Mouse (Mus musculus): ENCODE data around the gene Coq10a. TPM values are rescaled to one million over a fixed set of nuclear protein-coding genes. Genes with fewer than 3 reads are reported as not detected.

Gene Coq10a
- 32.2 and 32.7 TPM in 2 replicates for polyA plus RNA-seq (2015; fragmentation: Nextera tagmentation; extraction: Ambion mirVana)

DNA sequence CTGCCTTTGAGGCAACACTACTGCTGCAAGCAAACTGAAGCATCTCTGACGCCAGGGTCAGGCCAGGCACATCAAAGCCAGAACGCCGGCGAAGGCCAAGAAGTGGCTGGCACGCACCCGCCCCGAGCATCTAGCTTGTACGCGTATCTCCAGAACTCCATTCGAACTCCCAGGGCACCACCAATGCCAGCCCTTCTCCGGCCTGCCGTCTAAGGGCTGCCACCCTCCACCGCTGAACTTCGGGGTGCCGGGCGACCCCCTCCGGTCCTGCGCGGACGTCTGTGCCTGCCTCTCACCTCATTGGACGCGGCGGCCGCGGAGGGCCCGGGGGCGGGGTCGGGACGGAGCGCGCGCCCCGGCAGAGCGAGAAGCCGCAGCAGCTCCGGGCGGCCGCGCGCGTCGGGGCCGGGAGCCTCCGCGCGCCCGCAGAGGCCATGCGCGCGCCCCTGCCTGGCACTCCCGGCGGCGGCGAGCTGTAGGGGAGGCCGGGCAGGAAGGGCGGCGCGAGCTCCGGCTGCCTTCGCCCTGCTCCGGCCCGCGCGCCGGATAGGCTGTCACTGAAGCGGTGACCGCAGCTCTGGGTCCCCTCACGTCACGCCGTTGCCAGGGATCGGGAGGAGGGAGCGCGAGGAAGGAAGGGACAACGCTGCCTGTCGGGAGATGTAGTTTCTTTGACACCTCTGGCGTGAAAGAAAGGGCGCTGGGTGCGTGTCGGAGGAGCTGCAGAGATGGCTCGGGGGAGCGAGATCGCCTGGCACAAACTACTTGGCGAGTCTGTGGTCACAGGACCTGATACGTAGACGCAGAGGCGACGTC lies at the start of gene Coq10a:
Gene Coq10a (minus strand): TSS at position 596 of the 816 bp plus-strand sequence.
- H3K9ac ChIP-seq (replicated peaks; ENCODE audit: low read depth, low read length), result peak within 1 kb of the TSS; percentile 75

GRCm38 (mm10) chr10:128414848-128415247 lies 46.1 kb upstream of the Coq10a start:
- Histone ChIP-seq H3K36me3 (ENCODE audit: control insufficient read depth, insufficient read depth) (peaks cover 21% of the 10 kb centered on the region), H3K9ac (replicated peaks; ENCODE audit: low read depth, low read length) (no peak overlapping the region), H3K27ac (ENCODE audit: low read length) (no peak overlapping the region), H3K27me3 (replicated peaks; ENCODE audit: control insufficient read depth, insufficient read depth, low read length) (no peaks in the 10 kb centered on the region), H3K4me1 (replicated peaks; ENCODE audit: control insufficient read depth, insufficient read depth, low read length) (peaks cover 29% of the 10 kb centered on the region), H3K9me3 (ENCODE audit: control insufficient read depth, low read length) (no peaks in the 10 kb centered on the region), H3K4me2 (ENCODE audit: low read length) (no peak overlapping the region), H3K4me3 (replicated peaks; ENCODE audit: low read length) (no peak overlapping the region)
- ATAC-seq, result no peak
- WGBS, result 94% methylated on average over 5 of the region's 5 CpGs

More for the DNA sequence above, at the start of gene Coq10a:
- Histone ChIP-seq H3K27me3 (replicated peaks; ENCODE audit: control insufficient read depth, insufficient read depth, low read length) (no peaks in the 10 kb centered on the region), H3K36me3 (ENCODE audit: control insufficient read depth, insufficient read depth) (peaks cover 6% of the 10 kb centered on the region; the same call in 1 of the 2 replicates), H3K4me3 (replicated peaks; ENCODE audit: low read length) (peak within 1 kb of the TSS; percentile 85), H3K27ac (ENCODE audit: low read length) (peak within 1 kb of the TSS; percentile 97), H3K4me1 (replicated peaks; ENCODE audit: control insufficient read depth, insufficient read depth, low read length) (peaks cover 18% of the 10 kb centered on the region), H3K9me3 (ENCODE audit: control insufficient read depth, low read length) (no peaks in the 10 kb centered on the region), H3K4me2 (ENCODE audit: low read length) (peak within 1 kb of the TSS; percentile 87)
- under 1% methylated on average over 87 of the region's 87 CpGs for WGBS
- peak; percentile 96 for ATAC-seq

DNA sequence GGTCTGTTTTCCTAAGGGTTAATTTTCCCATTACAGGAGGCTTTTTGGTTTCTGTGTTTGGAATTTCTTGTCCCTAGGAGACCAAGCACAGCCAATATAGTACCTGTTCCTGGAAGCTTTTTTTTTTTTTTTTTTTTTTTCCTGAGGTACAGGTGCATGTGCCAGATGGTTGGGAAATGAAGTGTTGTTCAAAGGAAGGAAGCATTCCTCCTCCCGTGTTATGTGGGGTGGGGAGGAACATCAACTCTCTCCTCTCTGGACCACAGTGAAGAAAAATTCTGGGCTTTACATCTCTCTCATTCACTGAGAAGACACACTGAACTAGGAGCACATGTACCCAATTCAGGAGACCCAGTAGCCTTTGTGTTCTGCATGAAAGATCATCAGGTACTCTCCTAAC lies 44.3 kb upstream of the Coq10a start:
- peaks cover 37% of the 10 kb centered on the region for H3K4me1 ChIP-seq (replicated peaks; ENCODE audit: control insufficient read depth, insufficient read depth, low read length)
- no peaks in the 10 kb centered on the region for H3K27me3 ChIP-seq (replicated peaks; ENCODE audit: control insufficient read depth, insufficient read depth, low read length)
- no peak overlapping the region; the same call in 1 of the 2 replicates for H3K4me3 ChIP-seq (replicated peaks; ENCODE audit: low read length)
- H3K9me3 ChIP-seq (ENCODE audit: control insufficient read depth, low read length), result no peaks in the 10 kb centered on the region
- peak overlapping the region; percentile 84 for H3K4me2 ChIP-seq (ENCODE audit: low read length)
- H3K27ac ChIP-seq (ENCODE audit: low read length), result no peak overlapping the region
- no peak overlapping the region for H3K9ac ChIP-seq (replicated peaks; ENCODE audit: low read depth, low read length)
- no peak for ATAC-seq
- H3K36me3 ChIP-seq (ENCODE audit: control insufficient read depth, insufficient read depth), result peaks cover 17% of the 10 kb centered on the region
- 30% methylated on average over 1 of the region's 1 CpGs for WGBS

DNA sequence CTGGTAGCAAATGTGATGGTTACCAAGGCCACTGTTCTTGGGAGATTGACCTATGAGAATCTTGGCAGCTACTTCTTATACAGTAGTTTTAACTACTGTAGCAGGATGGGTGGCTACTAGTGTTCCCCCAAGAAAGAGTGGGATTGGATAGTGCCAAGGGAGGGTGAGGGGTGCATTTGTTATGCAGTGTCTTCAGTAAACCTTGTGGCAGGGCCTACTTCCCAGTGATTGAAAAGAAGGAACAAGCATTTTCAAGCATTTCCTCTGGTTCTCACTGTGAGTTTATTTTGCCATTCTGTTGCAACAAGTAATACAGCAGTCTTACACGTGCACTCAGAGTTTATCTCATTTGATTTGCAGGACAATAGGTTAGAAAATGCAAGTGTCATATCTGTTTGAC lies 43.8 kb upstream of the Coq10a start:
- peaks cover 17% of the 10 kb centered on the region for H3K36me3 ChIP-seq (ENCODE audit: control insufficient read depth, insufficient read depth)
- H3K27me3 ChIP-seq (replicated peaks; ENCODE audit: control insufficient read depth, insufficient read depth, low read length), result no peaks in the 10 kb centered on the region
- no peaks in the 10 kb centered on the region for H3K9me3 ChIP-seq (ENCODE audit: control insufficient read depth, low read length)
- peaks cover 40% of the 10 kb centered on the region for H3K4me1 ChIP-seq (replicated peaks; ENCODE audit: control insufficient read depth, insufficient read depth, low read length)
- H3K4me2 ChIP-seq (ENCODE audit: low read length), result peak overlapping the region; percentile 84
- H3K27ac ChIP-seq (ENCODE audit: low read length), result no peak overlapping the region; the same call in 1 of the 2 replicates
- H3K4me3 ChIP-seq (replicated peaks; ENCODE audit: low read length), result peak overlapping the region; percentile 77
- WGBS, result 40% methylated on average over 1 of the region's 1 CpGs
- H3K9ac ChIP-seq (replicated peaks; ENCODE audit: low read depth, low read length), result peak overlapping the region; percentile 79
- no peak for ATAC-seq

DNA sequence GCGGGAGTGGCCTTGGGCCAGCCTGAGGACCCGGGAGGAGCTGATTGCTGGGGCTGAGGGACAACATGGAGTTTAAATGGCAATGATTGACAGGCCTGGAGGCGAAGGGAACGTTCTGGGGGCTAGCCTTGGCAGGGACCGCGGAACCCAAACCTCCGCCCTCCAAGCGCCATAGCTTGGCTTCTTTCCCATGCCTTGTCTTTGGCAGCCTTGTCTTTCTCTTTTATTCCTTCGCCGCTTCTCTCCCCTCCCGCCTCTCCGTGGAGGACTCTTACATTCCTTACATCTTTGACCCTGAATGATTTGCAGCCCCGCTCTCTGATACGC lies 43.2 kb upstream of the Coq10a start:
- Histone ChIP-seq H3K9me3 (ENCODE audit: control insufficient read depth, low read length) (no peaks in the 10 kb centered on the region), H3K27ac (ENCODE audit: low read length) (peak overlapping the region; percentile 95), H3K9ac (replicated peaks; ENCODE audit: low read depth, low read length) (peak overlapping the region; percentile 79), H3K4me3 (replicated peaks; ENCODE audit: low read length) (peak overlapping the region; percentile 77), H3K4me2 (ENCODE audit: low read length) (peak overlapping the region; percentile 84), H3K4me1 (replicated peaks; ENCODE audit: control insufficient read depth, insufficient read depth, low read length) (peaks cover 40% of the 10 kb centered on the region), H3K27me3 (replicated peaks; ENCODE audit: control insufficient read depth, insufficient read depth, low read length) (no peaks in the 10 kb centered on the region), H3K36me3 (ENCODE audit: control insufficient read depth, insufficient read depth) (peaks cover 17% of the 10 kb centered on the region)
- no peak for ATAC-seq
- under 1% methylated on average over 14 of the region's 14 CpGs for WGBS

DNA sequence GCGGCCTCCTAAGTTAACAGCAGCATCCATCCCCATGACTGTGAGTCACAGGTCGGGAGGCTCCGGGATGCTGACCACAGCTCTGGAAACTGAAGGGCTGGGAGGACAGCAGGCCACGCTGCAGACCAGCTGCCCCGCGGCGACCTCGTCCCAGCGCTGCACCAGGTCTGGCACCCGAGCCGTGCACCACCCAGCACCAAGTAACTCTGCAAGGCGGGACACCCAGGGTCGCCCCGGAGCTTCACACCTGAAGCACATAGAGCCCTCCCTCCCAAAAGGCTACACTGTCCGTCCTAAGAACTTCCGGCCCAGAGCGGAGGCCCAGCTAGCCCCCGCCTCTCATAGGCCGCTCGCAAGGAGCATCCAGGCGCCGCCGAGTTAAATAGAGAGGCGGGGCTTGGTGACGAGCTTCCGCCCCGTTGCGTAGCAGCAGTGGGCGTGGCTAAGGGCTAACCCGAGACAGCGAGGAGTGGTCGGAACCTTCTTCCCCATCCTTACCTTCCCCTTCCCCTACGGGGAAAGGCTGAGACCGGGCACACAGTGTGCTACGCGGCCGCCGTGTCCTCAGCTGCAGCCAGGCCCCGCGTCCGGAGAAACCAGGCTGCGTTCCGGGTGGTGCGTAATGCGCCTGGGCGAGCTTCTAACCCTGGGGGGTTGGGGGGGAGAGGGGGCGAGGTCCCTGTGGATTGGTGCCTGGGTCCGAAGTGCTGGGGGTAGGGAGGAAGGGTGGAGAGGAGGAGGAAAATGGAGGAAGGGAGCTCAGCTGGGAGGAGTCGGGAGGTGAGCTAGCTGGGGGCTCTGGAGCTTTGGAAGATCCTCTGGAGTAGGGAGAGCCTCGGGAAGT lies 42.6 kb upstream of the Coq10a start, which contains the start of the genes Nabp2 and Rnf41:
Gene Nabp2 (minus strand): TSS at position 282 of the 844 bp plus-strand sequence.
Gene Rnf41 (plus strand): TSS at position 447 of the 844 bp plus-strand sequence.
- no peaks in the 10 kb centered on the region for H3K9me3 ChIP-seq (ENCODE audit: control insufficient read depth, low read length)
- peaks cover 12% of the 10 kb centered on the region for H3K36me3 ChIP-seq (ENCODE audit: control insufficient read depth, insufficient read depth)
- H3K9ac ChIP-seq (replicated peaks; ENCODE audit: low read depth, low read length), result peak within 1 kb of the TSS; percentile 79
- ATAC-seq, result peak; percentile 86
- H3K27ac ChIP-seq (ENCODE audit: low read length), result peak within 1 kb of the TSS; percentile 95
- WGBS, result under 1% methylated on average over 48 of the region's 50 CpGs
- H3K4me2 ChIP-seq (ENCODE audit: low read length), result peak within 1 kb of the TSS; percentile 88
- peak within 1 kb of the TSS; percentile 77 for H3K4me3 ChIP-seq (replicated peaks; ENCODE audit: low read length)
- H3K4me1 ChIP-seq (replicated peaks; ENCODE audit: control insufficient read depth, insufficient read depth, low read length), result peaks cover 40% of the 10 kb centered on the region
- no peaks in the 10 kb centered on the region for H3K27me3 ChIP-seq (replicated peaks; ENCODE audit: control insufficient read depth, insufficient read depth, low read length)

GRCm38 (mm10) chr10:128410560-128410845 lies 41.7 kb upstream of the Coq10a start:
- no peak overlapping the region; the same call in 1 of the 2 replicates for H3K4me3 ChIP-seq (replicated peaks; ENCODE audit: low read length)
- H3K9me3 ChIP-seq (ENCODE audit: control insufficient read depth, low read length), result no peaks in the 10 kb centered on the region
- H3K27me3 ChIP-seq (replicated peaks; ENCODE audit: control insufficient read depth, insufficient read depth, low read length), result no peaks in the 10 kb centered on the region
- no peak for ATAC-seq
- 25% methylated on average over 4 of the region's 4 CpGs for WGBS
- H3K36me3 ChIP-seq (ENCODE audit: control insufficient read depth, insufficient read depth), result peaks cover 3% of the 10 kb centered on the region; the same call in 1 of the 2 replicates
- 0 out of 2 replicates have a peak overlapping the region, but pooled peaks have one; percentile 8 for H3K27ac ChIP-seq (ENCODE audit: low read length)
- H3K4me1 ChIP-seq (replicated peaks; ENCODE audit: control insufficient read depth, insufficient read depth, low read length), result peaks cover 40% of the 10 kb centered on the region
- H3K4me2 ChIP-seq (ENCODE audit: low read length), result peak overlapping the region; percentile 88
- no peak overlapping the region for H3K9ac ChIP-seq (replicated peaks; ENCODE audit: low read depth, low read length)

- no peaks in the 10 kb centered on the region for H3K36me3 ChIP-seq (ENCODE audit: control insufficient read depth, insufficient read depth)
- H3K4me1 ChIP-seq (replicated peaks; ENCODE audit: control insufficient read depth, insufficient read depth, low read length), result peaks cover 40% of the 10 kb centered on the region
- H3K4me3 ChIP-seq (replicated peaks; ENCODE audit: low read length), result peak overlapping the region; percentile 89
- peak; percentile 90 for ATAC-seq
- no peaks in the 10 kb centered on the region for H3K9me3 ChIP-seq (ENCODE audit: control insufficient read depth, low read length)
- WGBS, result 5% methylated on average over 36 of the region's 36 CpGs
- peak overlapping the region; percentile 90 for H3K27ac ChIP-seq (ENCODE audit: low read length)
- no peaks in the 10 kb centered on the region for H3K27me3 ChIP-seq (replicated peaks; ENCODE audit: control insufficient read depth, insufficient read depth, low read length)
- H3K9ac ChIP-seq (replicated peaks; ENCODE audit: low read depth, low read length), result peak overlapping the region; percentile 89
- H3K4me2 ChIP-seq (ENCODE audit: low read length), result peak overlapping the region; percentile 88
These were observed 41.1 kb upstream of the Coq10a start for GRCm38 (mm10) chr10:128409692-128410559.
